Mouse (Mus musculus) embryonic stem cell, embryonic (primary cell): ENCODE measurements at regions not wholly inside any gene's neighbourhood (a gene's known extent, or its start where the extent isn't known, plus 50 kb on each side); places are given as distances from the start of the nearest gene placed in this dataset.

Experiments used
- CTCF ChIA-PET, 4 experiments: fragments of 300-600 bp in 2 of 4; fragments of 350-600 bp in 2 of 4; sonication (Branson Sonifier 250); formaldehyde crosslinking; loops; one replicate each; lab custom pipeline; 2022; ENCODE audit warnings: inconsistent platforms in 2 of 4; lab: Charles Lee
- POLR2A ChIA-PET, 4 experiments: fragments of 300-600 bp in 2 of 4; fragments of 350-600 bp in 2 of 4; sonication (Branson Sonifier 250); formaldehyde crosslinking; loops; one replicate each; lab custom pipeline; 2022; ENCODE audit warnings: antibody characterized with exemption in 4 of 4, inconsistent platforms in 1 of 4; lab: Charles Lee

DNA sequence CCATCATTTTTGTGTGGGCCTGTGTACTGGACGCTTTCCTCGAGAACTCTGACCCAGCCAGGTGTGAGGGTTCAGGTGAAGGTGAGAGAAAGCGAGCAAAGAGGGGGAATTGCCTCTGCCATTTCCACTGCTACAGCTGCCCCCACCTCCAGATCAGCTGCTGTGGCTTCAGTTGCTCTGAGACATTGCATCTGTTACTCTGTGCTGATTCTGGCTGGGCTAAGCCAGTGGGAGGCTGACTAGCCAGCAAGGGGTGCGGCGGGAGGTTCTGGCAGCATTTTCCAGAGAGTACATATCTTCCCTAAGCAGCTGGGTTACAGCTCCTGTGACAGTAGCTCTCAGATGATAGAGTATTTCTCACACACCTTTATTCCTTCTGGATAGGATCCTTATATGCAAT is 712.7 kb upstream of the Cdh18 start:
- POLR2A ChIA-PET: no interaction called here
- CTCF ChIA-PET: no interaction called here

DNA sequence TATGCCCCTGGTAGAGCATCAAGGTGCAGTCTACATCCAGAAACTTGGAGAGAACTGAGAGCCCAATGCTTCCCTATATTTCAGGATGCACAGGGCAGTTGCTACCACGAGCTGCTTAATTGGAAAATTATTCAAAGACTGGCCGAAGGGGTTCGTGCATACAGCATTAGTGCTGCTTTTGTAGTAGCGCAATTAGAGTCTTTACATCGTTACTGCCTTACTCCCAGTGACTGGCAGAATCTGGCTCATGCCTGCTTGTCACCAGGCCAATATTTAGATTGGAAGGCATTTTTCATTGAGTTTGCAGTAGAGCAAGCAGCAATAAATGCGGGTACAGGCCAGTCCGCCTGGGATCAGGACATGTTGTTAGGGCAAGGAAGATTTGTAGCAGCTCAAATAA is 690.3 kb upstream of the Cdh18 start:
- ChIA-PET CTCF (no interaction called here), POLR2A (no interaction called here)

- ChIA-PET POLR2A (no interaction called here), CTCF (interaction anchor here in 2 of 4 experiments (0.6 kb wide), 3 partner anchors 12 to 956 kb away, joined by 3 to 5 read pairs (median 4); no protein-coding TSS in a partner anchor)
Observed at GRCm38 (mm10) chr15:21885181-21885580, 663.6 kb upstream of the Cdh18 start.
